Mouse (Mus musculus): ENCODE data around the gene Pde3b.

DNA sequence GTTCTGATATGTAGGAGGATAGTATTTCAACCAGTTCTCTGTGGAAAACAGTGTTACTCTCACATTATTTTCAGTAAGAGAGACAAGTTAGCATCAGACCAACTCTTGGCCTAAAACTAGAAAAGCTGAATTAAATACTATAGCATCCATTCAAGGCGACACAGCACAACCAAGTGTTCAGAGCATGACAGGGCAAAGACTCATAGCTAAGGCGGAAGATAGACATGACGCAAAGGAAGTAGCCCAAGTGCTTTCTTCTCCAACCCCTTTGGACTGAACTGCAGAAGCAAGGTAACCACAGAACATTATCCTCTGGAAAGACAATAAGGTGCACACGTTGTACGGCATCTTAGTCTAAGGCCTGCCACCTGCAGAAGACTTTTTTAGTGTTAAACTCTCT, 79.0 kb downstream of the Pde3b start:
- TF ChIP-seq CTCF (IDR thresholded peaks at IDR 0.05; ENCODE audit: borderline replicate concordance, insufficient read depth, low read length), result no peak
- no peak for TF ChIP-seq POLR2A (IDR thresholded peaks at IDR 0.05; ENCODE audit: low read depth, low read length)
